Mouse (Mus musculus): ENCODE measurements around the gene Rims3.

DNA sequence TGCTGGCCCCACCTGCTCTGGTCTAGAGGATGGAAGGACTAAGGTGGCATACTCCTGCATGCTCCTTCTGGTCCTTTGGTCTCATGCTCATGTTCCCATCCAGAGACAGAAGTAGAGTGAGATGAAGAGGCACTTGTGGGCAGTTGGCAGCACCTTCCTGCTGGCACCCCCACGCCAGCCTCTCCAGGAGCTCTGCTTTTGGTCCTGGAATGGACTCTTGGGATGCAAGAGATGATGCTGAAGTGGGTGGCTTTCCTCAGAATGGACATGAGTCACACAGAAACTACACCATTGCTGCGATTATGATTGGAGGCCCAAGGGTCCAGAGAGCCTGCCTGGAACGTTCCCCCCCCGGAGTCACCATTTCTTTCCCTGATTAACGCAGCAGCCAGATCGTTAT, 5.7 kb upstream of the Rims3 start:
- TF ChIP-seq POLR2A (IDR thresholded peaks at IDR 0.05; ENCODE audit: low read depth, low read length) (no peak), CTCF (conservative IDR thresholded peaks at IDR 0.05; ENCODE audit: insufficient read depth, insufficient read length, low read depth, low read length) (no peak)

All from kidney, adult 2 months (tissue).